Mouse (Mus musculus) embryonic stem cell, embryonic (primary cell): ENCODE data around the gene Amz1.

Source experiments
- CTCF ChIA-PET, 4 experiments: fragments of 300-600 bp in 2 of 4; fragments of 350-600 bp in 2 of 4; sonication (Branson Sonifier 250); formaldehyde crosslinking; loops; one replicate each; lab custom pipeline; 2022; ENCODE audit warnings: inconsistent platforms in 2 of 4; lab: Charles Lee
- POLR2A ChIA-PET, 4 experiments: fragments of 300-600 bp in 2 of 4; fragments of 350-600 bp in 2 of 4; sonication (Branson Sonifier 250); formaldehyde crosslinking; loops; one replicate each; lab custom pipeline; 2022; ENCODE audit warnings: antibody characterized with exemption in 4 of 4, inconsistent platforms in 1 of 4; lab: Charles Lee

The Amz1 gene

DNA sequence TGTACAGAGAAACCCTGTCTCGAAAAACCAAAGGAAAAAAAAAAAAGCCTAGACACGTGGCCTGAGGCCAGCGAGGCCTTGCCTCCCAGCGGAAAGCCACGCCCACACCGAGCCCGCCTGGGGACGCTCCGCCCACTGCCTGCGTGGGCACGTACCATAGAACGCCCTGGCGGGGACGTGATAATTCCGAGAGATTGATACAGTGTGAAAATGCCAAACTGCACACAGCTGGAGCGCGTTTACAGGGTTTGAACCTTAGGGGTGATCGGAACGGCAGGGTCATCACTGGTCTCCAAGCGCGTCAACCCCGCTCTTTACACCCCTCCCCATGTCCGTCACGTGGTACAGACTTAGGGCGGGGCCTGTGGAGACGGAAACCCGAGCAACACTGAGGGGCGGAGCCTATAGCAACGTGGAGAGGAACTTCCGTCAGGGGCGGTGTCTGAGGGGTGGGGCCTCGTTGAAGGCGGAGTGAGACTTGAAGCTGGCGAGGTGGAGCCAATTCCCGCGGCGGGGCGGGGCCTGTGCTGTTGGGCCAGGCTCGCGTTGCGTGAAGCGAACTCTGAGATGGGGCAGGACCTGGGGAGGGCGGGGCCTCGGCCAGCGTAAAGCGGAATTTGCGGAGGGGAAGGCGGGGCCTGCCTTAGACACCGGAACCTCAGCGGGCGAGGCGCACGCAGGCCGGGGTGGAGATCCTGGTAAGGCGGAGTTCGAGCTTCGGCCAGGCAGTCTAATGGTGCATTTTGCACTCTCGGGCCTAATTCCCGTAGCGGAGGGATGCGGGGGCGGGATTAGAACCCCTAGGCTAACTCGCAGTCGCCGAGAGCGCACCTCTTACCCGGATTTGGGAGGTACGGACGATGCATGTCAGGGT is 19.3 kb upstream of the Amz1 start, which contains the start of gene Brat1:
TSS of gene Brat1 (plus strand) at position 634 of the 874 bp plus-strand sequence.
- ChIA-PET POLR2A (interaction anchor here in 3 of 4 experiments (0.6 to 2.4 kb wide), 49 partner anchors 9 to 1997 kb away, joined by 3 to 23 read pairs (median 4); partner anchors contain the start of genes Ttyh3 (in 2 of the 3), Chst12 (in 1 of the 3), Foxk1 (in 1 of the 3) and Gna12 (in 1 of the 3)), CTCF (interaction anchor here (0.6 to 2.3 kb wide), 14 partner anchors 21 to 199 kb away, joined by 3 to 13 read pairs (median 4); partner anchors contain the start of gene Chst12 (in 1 of the 4))

DNA sequence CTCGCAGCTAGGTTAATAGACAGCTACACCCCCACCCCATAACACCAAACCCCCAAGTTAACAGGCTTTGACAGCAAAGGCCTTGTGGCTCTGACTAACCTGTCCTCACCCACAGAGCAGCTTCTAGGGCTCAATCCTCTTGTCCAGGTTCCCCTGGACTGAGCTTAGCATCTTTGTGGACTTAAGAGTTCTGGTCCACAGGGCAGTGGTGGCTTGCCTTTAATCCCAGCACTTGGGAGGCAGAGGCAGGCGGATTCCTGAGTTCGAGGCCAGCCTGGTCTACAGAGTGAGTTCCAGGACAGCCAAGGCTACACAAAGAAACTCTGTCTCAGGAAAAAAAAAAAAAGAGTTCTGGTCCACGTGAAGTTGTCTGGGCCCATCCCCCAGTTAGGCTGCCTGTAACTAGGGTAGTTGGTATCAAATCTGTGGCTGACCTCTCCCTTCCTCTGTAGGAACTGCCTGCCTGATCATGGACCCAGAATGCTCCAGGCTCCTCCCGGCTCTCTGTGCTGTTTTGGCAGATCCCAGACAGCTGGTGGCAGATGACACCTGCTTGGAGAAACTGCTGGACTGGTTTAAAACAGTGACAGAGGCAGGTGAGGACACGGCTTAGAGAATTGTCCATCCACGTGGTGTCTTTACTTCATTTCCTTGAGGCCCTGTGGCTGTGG is 18.3 kb upstream of the Amz1 start:
- CTCF ChIA-PET, result interaction anchor here in 3 of 4 experiments (0.6 to 2.3 kb wide), 11 partner anchors 22 to 835 kb away, joined by 3 to 13 read pairs (median 4); partner anchors contain the start of gene Chst12 (in 1 of the 3)
- POLR2A ChIA-PET, result interaction anchor here in 3 of 4 experiments (0.7 to 2.4 kb wide), 33 partner anchors 8 to 1735 kb away, joined by 3 to 23 read pairs (median 4); partner anchors contain the start of genes Ttyh3 (in 2 of the 3), Chst12 (in 1 of the 3), Gna12 (in 1 of the 3) and Snx8 (in 1 of the 3)

DNA sequence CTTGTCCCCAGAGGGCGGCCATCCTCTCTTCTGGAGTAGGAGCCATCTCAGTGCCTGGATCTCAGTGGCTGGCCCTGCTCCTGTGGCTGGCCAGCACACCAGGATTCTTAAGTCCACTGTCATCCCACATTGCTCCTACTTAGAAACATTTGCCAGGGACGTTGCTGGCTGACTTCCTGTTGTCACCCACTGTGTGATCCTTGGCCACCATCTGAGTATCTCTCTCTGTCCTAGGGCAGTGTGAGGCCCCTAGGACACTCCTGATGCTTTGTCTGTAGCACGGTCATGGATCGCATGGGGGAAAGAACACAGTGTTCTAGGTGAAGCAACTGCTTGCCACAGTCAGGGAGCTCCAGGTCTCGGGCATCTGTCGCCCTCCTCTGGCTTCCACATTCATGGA is 13.6 kb upstream of the Amz1 start:
- POLR2A ChIA-PET, result no interaction called here

DNA sequence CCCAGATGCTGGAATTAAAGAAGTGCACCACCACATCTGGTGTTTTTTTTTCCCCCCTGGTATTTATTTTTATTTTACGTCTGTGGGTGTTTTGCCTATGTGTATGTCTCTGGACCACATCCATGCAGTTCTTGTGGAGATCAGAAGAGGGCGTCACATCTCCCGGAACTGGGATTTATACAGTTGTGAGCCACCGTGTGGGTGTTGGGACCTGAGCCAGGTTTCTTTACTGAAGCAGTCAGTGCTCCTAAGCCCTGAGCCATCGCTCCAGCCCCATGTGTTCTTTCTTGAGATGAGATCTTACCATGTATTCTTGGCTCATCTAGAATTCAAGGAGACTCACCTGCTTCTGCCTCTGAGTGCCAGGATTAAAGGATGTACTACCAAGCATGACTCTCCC is 12.9 kb upstream of the Amz1 start:
- CTCF ChIA-PET, result interaction anchor here in 1 of 4 experiments (0.7 kb wide), 1 partner anchor 37 kb away, joined by 3 read pairs; no protein-coding TSS in a partner anchor
- POLR2A ChIA-PET, result no interaction called here

More for the DNA sequence above, 13.6 kb upstream of the Amz1 start:
- CTCF ChIA-PET, result interaction anchor here in 1 of 4 experiments (0.7 kb wide), 1 partner anchor 38 kb away, joined by 3 read pairs; no protein-coding TSS in a partner anchor

DNA sequence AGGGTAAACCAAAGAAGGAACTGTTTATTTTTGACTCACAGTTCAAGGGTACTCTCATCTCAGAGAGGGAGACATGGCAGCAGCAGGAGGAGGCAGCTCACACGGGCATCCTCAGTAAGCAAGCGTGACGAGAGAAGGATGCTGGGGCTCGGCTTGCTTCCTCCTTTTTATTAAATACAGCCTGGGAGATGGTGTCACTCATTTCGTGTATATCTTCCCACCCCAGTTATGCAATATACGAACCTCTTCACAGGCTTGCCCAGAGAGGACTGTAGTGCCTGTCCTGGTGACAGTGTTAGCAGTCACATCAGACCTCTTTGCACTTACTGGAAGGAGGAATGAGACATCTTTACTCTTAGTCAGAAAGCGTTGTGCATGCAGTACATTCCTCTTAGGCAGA is 3.2 kb upstream of the Amz1 start:
- CTCF ChIA-PET, result no interaction called here
- POLR2A ChIA-PET, result no interaction called here

DNA sequence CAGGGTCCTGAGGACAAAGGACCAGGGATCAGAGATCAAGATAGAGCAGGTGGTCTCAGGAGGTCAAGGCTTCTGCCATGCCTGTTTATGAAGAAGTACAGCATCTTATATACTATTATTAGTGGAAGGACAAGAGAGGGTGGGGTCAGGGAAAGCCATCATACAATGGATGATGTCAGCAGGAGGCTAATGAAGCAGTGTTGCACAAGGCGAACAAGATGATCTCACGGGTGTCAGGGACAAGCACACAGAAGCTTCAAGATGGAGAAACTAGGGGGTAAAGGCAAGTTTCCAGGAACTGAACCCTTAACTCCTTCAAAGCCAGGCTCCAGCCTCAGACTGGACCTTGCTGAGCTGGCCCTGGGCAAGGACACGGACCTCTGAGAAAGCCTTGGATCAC is 1.8 kb upstream of the Amz1 start:
- CTCF ChIA-PET, result interaction anchor here in 1 of 4 experiments (1.0 kb wide), 1 partner anchor 29 kb away, joined by 3 read pairs; no protein-coding TSS in a partner anchor
- POLR2A ChIA-PET, result interaction anchor here in 1 of 4 experiments (0.8 kb wide), 1 partner anchor 8 kb away, joined by 3 read pairs; no protein-coding TSS in a partner anchor

DNA sequence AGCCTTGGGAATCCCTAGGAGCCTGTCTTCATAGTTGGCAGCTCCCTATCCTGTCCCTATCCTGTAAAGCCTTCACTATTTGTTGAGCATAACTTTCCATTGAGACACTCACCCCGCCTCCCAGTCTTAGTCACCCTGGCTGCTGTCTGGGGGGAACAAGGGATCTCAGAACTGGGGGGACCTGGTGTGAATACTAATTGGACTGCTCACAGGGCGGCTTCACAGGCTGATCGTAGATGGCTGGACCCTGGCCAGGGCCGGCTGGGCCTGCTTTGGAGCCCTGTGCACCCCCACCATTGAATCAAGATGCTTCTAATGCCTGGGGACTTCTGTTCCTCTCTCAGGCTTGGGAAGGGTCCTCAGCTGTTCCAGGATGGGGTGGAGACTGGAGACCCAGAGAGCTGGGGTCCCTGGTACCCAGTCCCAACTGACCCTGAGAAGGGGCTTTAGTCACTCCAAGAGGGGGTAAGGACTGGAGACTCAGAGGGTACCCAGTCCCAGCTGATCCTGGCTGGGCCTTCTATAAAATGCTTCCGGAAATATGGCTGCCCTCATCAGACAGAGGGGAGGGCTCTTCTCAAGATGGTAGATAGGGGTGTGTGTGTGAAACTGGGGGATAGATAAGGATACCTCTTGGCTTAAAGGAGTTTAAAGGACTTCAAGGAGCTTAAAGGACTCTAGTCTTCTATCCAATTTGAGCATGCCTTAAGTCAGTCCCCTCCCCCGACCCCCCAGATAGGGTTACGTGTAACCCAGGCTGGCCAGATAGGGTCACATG is 2.3 kb downstream of the Amz1 start:
- ChIA-PET POLR2A (interaction anchor here in 3 of 4 experiments (0.6 to 1.5 kb wide), 6 partner anchors 9 to 23 kb away, joined by 3 to 4 read pairs (median 3); no protein-coding TSS in a partner anchor), CTCF (interaction anchor here in 3 of 4 experiments (0.6 to 2.0 kb wide), 6 partner anchors 10 to 190 kb away, joined by 4 to 7 read pairs (median 5); partner anchors contain the start of gene Brat1 (in 1 of the 3))

DNA sequence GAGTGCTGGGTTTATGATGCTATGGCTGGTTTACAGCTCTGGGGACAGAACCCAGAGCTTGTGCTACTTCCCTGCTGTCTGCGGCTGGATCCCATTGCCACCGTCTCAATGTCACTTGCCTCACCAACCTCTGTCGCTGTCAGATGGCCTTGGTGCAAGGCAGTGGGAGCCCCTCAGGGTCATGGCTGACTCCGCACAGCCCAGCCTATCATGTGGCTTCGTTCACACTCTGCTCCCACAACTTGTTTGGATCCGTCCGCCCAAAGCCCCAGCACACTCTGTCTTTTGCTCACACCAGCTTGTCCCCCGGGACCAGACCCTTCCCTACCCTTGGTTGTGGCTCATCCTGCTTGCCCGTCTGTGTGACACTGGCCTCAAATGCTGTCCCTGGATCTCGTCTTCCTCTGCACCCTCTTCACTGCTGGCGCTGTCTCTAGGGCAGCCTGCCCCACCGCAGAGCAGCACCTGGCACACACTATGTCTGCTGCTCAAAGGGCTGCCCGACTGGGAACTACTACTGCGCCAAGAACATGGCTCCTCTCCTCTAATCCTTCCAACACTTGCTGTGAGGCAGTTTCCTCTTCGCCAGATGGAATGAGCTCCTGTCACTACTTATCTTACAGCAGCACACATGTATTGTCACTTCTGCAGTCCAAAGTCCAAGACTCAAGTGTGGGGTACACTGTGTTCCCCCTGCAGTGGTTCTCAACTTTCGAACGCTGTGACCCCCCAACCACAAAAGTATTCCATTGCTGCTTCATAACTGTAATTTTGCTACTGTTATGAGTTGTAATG is 3.2 kb downstream of the Amz1 start:
- POLR2A ChIA-PET, result interaction anchor here in 2 of 4 experiments (0.6 to 1.5 kb wide), 6 partner anchors 8 to 22 kb away, joined by 3 to 5 read pairs (median 3); partner anchors contain the start of gene Brat1 (in 1 of the 2)
- CTCF ChIA-PET, result interaction anchor here (0.6 to 2.0 kb wide), 7 partner anchors 9 to 191 kb away, joined by 4 to 8 read pairs (median 5); partner anchors contain the start of gene Brat1 (in 1 of the 4)

DNA sequence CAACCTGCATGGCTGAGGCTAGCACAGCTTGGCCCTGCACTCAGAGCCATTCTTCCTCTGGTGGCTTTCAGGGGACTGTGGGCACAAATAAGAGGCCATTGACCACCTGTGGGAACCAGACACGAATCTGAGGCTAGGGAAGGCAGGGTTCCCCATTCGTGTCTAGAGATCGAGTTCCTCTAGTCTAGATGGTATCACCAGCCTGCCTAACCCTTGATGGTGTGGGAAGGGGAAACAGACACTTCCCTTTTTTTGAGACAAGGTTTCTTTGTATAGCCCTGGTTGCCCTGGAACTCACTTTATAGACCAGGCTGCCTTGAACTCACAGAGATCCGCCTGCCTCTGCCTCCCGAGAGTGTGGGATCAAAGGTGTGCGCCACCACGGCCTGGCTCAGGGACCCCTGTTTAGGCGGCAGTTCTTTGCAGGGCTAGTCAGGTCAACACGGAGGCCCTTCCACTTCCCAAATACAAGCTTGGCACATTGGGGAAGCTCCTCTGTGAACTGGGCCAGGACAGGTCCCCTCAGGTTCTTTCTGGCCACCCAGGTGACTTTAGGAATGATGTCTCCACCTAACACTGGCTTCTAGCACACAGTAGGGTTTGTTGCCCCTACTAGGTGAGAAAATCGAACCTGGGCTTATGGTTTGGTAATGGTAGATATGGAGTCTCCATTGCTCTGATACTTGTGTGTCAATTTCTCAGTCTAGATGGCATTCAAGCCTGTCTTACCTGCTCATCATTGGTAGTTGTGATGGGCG is 7.3 kb downstream of the Amz1 start:
- POLR2A ChIA-PET, result interaction anchor here in 1 of 4 experiments (2.3 kb wide), 1 partner anchor 15 kb away, joined by 8 read pairs; no protein-coding TSS in a partner anchor
- CTCF ChIA-PET, result interaction anchor here in 2 of 4 experiments (0.5 to 2.4 kb wide), 8 partner anchors 11 to 745 kb away, joined by 3 to 38 read pairs (median 4); no protein-coding TSS in a partner anchor

DNA sequence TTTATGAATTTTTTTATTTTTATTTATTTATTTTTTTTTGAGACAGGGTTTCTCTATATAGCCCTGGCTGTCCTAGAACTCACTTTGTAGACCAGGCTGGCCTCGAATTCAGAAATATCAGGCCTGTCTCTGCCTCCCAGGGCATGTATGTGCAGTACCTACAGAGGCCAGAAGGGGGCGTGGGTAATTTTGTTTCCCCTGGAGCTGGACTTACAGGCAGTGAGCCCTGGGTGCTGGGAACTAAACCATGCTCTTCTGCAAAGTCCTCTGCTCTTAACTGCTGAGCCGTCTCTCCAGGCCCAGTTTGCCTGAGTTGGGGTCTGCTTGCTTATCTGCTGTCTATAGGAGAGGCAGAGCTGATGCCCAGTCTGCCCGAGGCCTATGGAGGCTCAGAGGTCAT is 8.3 kb downstream of the Amz1 start:
- ChIA-PET POLR2A (interaction anchor here in 3 of 4 experiments (1.0 to 2.3 kb wide), 4 partner anchors 12 to 27 kb away, joined by 3 to 8 read pairs (median 5); partner anchors contain the start of gene Brat1 (in 1 of the 3)), CTCF (interaction anchor here (0.6 to 2.4 kb wide), 25 partner anchors 8 to 955 kb away, joined by 3 to 38 read pairs (median 3); partner anchors contain the start of genes Amz1 (in 1 of the 4), Brat1 (in 1 of the 4), Chst12 (in 1 of the 4) and Gna12 (in 1 of the 4))

DNA sequence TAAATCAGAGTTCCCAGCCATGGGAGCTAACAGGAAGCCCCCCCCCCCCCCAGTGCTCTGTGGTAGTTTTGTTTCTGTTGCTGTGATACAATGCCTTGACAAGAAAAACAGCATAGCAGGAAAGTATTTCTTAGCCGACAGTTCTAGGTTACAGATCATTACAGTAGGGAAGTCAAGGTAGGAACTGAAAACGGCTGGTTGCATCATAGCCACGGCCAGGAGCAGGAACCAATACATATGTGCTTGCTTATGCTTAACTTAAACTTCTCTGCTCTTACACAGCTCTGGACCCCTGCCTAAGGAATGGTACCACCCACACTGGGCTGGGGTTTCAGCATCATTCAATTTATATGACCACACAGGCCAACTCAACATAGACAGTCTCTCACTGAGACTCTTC is 9.4 kb downstream of the Amz1 start:
- ChIA-PET CTCF (interaction anchor here in 2 of 4 experiments (1.1 to 2.4 kb wide), 5 partner anchors 8 to 17 kb away, joined by 3 to 38 read pairs (median 6); partner anchors contain the start of gene Amz1 (in 1 of the 2)), POLR2A (interaction anchor here in 1 of 4 experiments (1.1 to 2.3 kb wide), 4 partner anchors 11 to 17 kb away, joined by 3 to 8 read pairs (median 4); no protein-coding TSS in a partner anchor)

DNA sequence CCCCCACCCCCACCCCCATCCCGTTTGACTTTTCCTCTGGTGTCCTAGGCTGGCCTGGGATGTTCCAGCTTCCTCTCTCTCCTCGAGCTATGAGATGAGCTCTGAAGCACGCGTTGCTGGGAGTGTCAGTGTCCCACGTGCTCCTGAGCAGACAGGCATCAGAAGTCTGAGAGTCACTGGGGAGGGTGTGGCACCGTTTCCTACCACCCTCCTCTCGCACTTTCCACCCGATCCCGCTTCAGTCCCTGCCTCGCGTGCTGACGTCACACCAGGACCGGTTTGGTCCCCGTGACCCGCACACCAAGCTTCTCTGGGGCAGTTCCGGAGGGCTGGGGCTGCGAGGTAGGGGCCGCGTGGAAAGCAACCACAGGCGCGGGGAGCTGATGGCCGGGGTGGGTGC is 11.4 kb downstream of the Amz1 start:
- CTCF ChIA-PET, result interaction anchor here (0.6 to 8.3 kb wide), 20 partner anchors 8 to 1987 kb away, joined by 3 to 104 read pairs (median 4); partner anchors contain the start of genes Brat1 (in 1 of the 4) and Iqce (in 1 of the 4)
- POLR2A ChIA-PET, result interaction anchor here in 3 of 4 experiments (0.5 to 2.9 kb wide), 15 partner anchors 9 to 95 kb away, joined by 3 to 24 read pairs (median 5); partner anchors contain the start of genes Brat1 (in 2 of the 3) and Gna12 (in 1 of the 3)

DNA sequence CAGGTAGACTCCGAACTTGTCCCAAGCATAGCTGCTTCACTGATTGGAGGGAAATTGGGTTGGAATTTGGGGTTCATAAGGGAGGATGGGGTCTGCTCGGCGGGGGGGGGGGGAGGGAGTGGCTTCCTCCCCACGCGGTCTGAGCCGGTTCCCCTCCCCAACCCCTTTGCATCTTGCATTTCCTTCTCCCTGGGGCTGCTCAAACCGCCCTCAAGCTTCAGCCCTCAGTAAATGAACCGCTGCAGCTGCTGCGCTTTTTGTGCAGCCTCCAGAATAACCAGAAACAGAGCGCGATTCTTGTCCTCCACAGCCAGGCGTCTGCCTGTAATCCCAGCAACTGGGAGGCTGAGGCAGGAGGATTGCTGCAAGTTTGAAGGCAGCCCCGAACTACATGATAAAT is 12.2 kb downstream of the Amz1 start:
- POLR2A ChIA-PET, result interaction anchor here (0.6 to 2.9 kb wide), 15 partner anchors 9 to 292 kb away, joined by 3 to 24 read pairs (median 5); partner anchors contain the start of genes Brat1 (in 2 of the 4) and Gna12 (in 1 of the 4)
- CTCF ChIA-PET, result interaction anchor here (0.7 to 8.3 kb wide), 12 partner anchors 8 to 169 kb away, joined by 3 to 104 read pairs (median 4); no protein-coding TSS in a partner anchor

DNA sequence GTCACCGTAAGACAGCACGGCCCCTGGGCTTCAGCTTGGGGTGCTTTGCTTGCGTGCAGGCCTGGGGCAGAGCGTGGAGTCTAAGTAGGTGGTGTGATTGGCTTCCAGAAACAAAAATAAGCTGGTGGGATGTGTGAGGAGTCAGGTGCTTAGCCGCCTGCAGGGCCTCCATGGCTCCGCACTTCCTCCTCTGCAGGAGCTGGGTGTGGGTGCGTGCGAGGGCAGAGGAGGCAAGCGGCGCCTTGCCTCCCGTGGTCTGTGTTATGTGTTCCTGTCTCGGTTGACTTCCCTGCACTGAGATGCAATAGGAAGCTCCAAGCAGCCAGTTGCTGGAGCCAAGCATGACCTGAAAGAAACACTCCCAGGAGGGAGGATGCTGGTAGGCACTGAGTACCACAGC is 15.9 kb downstream of the Amz1 start:
- ChIA-PET CTCF (interaction anchor here (0.6 to 8.3 kb wide), 8 partner anchors 9 to 229 kb away, joined by 3 to 104 read pairs (median 6); no protein-coding TSS in a partner anchor), POLR2A (interaction anchor here in 2 of 4 experiments (1.0 to 3.2 kb wide), 6 partner anchors 9 to 160 kb away, joined by 3 to 13 read pairs (median 5); partner anchors contain the start of genes Brat1 (in 1 of the 2) and Gna12 (in 1 of the 2))

DNA sequence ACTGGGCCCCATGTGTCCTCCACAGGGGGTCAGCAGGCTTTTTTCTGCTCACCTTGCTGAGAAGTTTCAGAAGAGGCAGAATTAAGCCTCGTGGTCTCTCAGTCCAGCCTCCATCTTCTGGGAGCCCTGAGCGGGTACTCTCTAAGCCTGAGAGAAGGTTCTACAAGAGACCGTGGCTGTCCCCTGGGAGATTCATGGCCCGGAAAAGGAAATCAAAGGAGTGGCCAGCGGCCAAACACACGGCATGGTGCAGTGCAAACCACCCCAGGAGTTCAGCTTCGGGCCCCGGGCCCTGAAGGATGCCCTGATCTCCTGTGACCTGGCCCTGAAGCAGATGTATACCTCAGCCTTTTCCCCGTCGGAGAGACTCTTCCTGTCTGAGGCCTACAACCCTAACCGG is 17.1 kb downstream of the Amz1 start:
- CTCF ChIA-PET, result interaction anchor here in 2 of 4 experiments (0.7 to 8.3 kb wide), 3 partner anchors 8 to 78 kb away, joined by 4 to 104 read pairs (median 4); no protein-coding TSS in a partner anchor
- POLR2A ChIA-PET, result no interaction called here
